Mouse (Mus musculus): ENCODE data around the gene Rsrc1. TPM values are rescaled to one million over a fixed set of nuclear protein-coding genes. Genes with fewer than 3 reads are reported as not detected.
"Not testable (repeated sequence)": the region's sequence is repeated elsewhere in the genome, so short reads cannot be mapped to it uniquely, and the experiment has no call there.

Gene Rsrc1
- polyA plus RNA-seq, 1 experiment from 2014 or later = 59.6 TPM

- H3K27me3 ChIP-seq (ENCODE audit: control insufficient read depth, insufficient read depth, low read length); ATAC-seq (ENCODE audit: low FRiP score); H3K4me2 ChIP-seq; H3K9me3 ChIP-seq (ENCODE audit: control insufficient read depth, low read length); H3K27ac ChIP-seq (ENCODE audit: low read depth, low read length); H3K4me3 ChIP-seq (ENCODE audit: low read depth, low read length); H3K4me1 ChIP-seq (ENCODE audit: control insufficient read depth, insufficient read depth, low read length); DNase-seq (ENCODE audit: low spot score, missing footprints); H3K9ac ChIP-seq (ENCODE audit: low read length); H3K36me3 ChIP-seq (ENCODE audit: control insufficient read depth, insufficient read depth, low read length): not testable (repeated sequence)
Measured at GRCm38 (mm10) chr3:67073653-67074052, 92.5 kb downstream of the Rsrc1 start.

GRCm38 (mm10) chr3:67075484-67075883 is 94.3 kb downstream of the Rsrc1 start:
- 99% methylated on average over 2 of the region's 2 CpGs for WGBS
- H3K27me3 ChIP-seq (ENCODE audit: control insufficient read depth, insufficient read depth, low read length) = no peaks in the 10 kb centered on the region
- DNase-seq (ENCODE audit: low spot score, missing footprints) (no peak), ATAC-seq (ENCODE audit: low FRiP score) (no peak)
- H3K4me1 ChIP-seq (ENCODE audit: control insufficient read depth, insufficient read depth, low read length) = no peaks in the 10 kb centered on the region
- H3K4me2 ChIP-seq = no peak overlapping the region
- peaks cover 3% of the 10 kb centered on the region; the same call in 1 of the 2 replicates for H3K9me3 ChIP-seq (ENCODE audit: control insufficient read depth, low read length)
- H3K4me3 ChIP-seq (ENCODE audit: low read depth, low read length) = no peak overlapping the region
- no peak overlapping the region for H3K9ac ChIP-seq (ENCODE audit: low read length)
- no peak overlapping the region for H3K27ac ChIP-seq (ENCODE audit: low read depth, low read length)
- H3K36me3 ChIP-seq (ENCODE audit: control insufficient read depth, insufficient read depth, low read length) = no peaks in the 10 kb centered on the region

- Histone ChIP-seq H3K4me1 (ENCODE audit: control insufficient read depth, insufficient read depth, low read length) (no peaks in the 10 kb centered on the region), H3K27ac (ENCODE audit: low read depth, low read length) (no peak overlapping the region), H3K36me3 (ENCODE audit: control insufficient read depth, insufficient read depth, low read length) (no peaks in the 10 kb centered on the region), H3K4me3 (ENCODE audit: low read depth, low read length) (no peak overlapping the region), H3K27me3 (ENCODE audit: control insufficient read depth, insufficient read depth, low read length) (no peaks in the 10 kb centered on the region), H3K9ac (ENCODE audit: low read length) (no peak overlapping the region), H3K4me2 (no peak overlapping the region), H3K9me3 (ENCODE audit: control insufficient read depth, low read length) (no peaks in the 10 kb centered on the region)
- ATAC-seq (ENCODE audit: low FRiP score) (no peak), DNase-seq (ENCODE audit: low spot score, missing footprints) (no peak)
- 95% methylated on average over 1 of the region's 1 CpGs for WGBS
Measured at GRCm38 (mm10) chr3:67084742-67085141, 103.6 kb downstream of the Rsrc1 start.

- Histone ChIP-seq H3K36me3 (ENCODE audit: control insufficient read depth, insufficient read depth, low read length) (no peaks in the 10 kb centered on the region), H3K9ac (ENCODE audit: low read length) (no peak overlapping the region), H3K27me3 (ENCODE audit: control insufficient read depth, insufficient read depth, low read length) (no peaks in the 10 kb centered on the region), H3K27ac (ENCODE audit: low read depth, low read length) (no peak overlapping the region), H3K4me3 (ENCODE audit: low read depth, low read length) (no peak overlapping the region), H3K4me1 (ENCODE audit: control insufficient read depth, insufficient read depth, low read length) (no peaks in the 10 kb centered on the region), H3K9me3 (ENCODE audit: control insufficient read depth, low read length) (no peaks in the 10 kb centered on the region), H3K4me2 (no peak overlapping the region)
- WGBS = 90% methylated on average over 3 of the region's 3 CpGs
- no peak for DNase-seq (ENCODE audit: low spot score, missing footprints)
- ATAC-seq (ENCODE audit: low FRiP score) = no peak
Measured at GRCm38 (mm10) chr3:67108428-67108827, 127.2 kb downstream of the Rsrc1 start.

GRCm38 (mm10) chr3:67116317-67116716 is 135.1 kb downstream of the Rsrc1 start:
- Histone ChIP-seq H3K36me3 (ENCODE audit: control insufficient read depth, insufficient read depth, low read length) (no peaks in the 10 kb centered on the region), H3K4me3 (ENCODE audit: low read depth, low read length) (no peak overlapping the region), H3K27me3 (ENCODE audit: control insufficient read depth, insufficient read depth, low read length) (no peaks in the 10 kb centered on the region), H3K4me2 (no peak overlapping the region), H3K9ac (ENCODE audit: low read length) (no peak overlapping the region), H3K9me3 (ENCODE audit: control insufficient read depth, low read length) (no peaks in the 10 kb centered on the region), H3K4me1 (ENCODE audit: control insufficient read depth, insufficient read depth, low read length) (no peaks in the 10 kb centered on the region), H3K27ac (ENCODE audit: low read depth, low read length) (no peak overlapping the region)
- peak; percentile 40; the same call in 1 of the 2 replicates for ATAC-seq (ENCODE audit: low FRiP score)
- DNase-seq (ENCODE audit: low spot score, missing footprints) = no peak
- whole genome bisulfite sequencing = 68% methylated on average over 4 of the region's 4 CpGs

GRCm38 (mm10) chr3:67132521-67132920 is 151.3 kb downstream of the Rsrc1 start:
- 69% methylated on average over 3 of the region's 3 CpGs for WGBS
- no peaks in the 10 kb centered on the region for H3K36me3 ChIP-seq (ENCODE audit: control insufficient read depth, insufficient read depth, low read length)
- H3K27ac ChIP-seq (ENCODE audit: low read depth, low read length) = no peak overlapping the region
- H3K9me3 ChIP-seq (ENCODE audit: control insufficient read depth, low read length) = no peaks in the 10 kb centered on the region; the same call in 1 of the 2 replicates
- no peak for ATAC-seq (ENCODE audit: low FRiP score)
- H3K9ac ChIP-seq (ENCODE audit: low read length) = no peak overlapping the region
- no peak overlapping the region for H3K4me3 ChIP-seq (ENCODE audit: low read depth, low read length)
- H3K27me3 ChIP-seq (ENCODE audit: control insufficient read depth, insufficient read depth, low read length) = no peaks in the 10 kb centered on the region
- no peak overlapping the region for H3K4me2 ChIP-seq
- no peak for DNase-seq (ENCODE audit: low spot score, missing footprints)
- H3K4me1 ChIP-seq (ENCODE audit: control insufficient read depth, insufficient read depth, low read length) = peaks cover 3% of the 10 kb centered on the region; the same call in 1 of the 2 replicates

- Histone ChIP-seq H3K9ac (ENCODE audit: low read length) (no peak overlapping the region), H3K36me3 (ENCODE audit: control insufficient read depth, insufficient read depth, low read length) (no peaks in the 10 kb centered on the region), H3K4me2 (no peak overlapping the region), H3K9me3 (ENCODE audit: control insufficient read depth, low read length) (no peaks in the 10 kb centered on the region), H3K4me3 (ENCODE audit: low read depth, low read length) (no peak overlapping the region), H3K27ac (ENCODE audit: low read depth, low read length) (no peak overlapping the region), H3K27me3 (ENCODE audit: control insufficient read depth, insufficient read depth, low read length) (no peaks in the 10 kb centered on the region), H3K4me1 (ENCODE audit: control insufficient read depth, insufficient read depth, low read length) (peaks cover 3% of the 10 kb centered on the region; the same call in 1 of the 2 replicates)
- WGBS = 63% methylated on average over 2 of the region's 2 CpGs
- peak; percentile 80 for ATAC-seq (ENCODE audit: low FRiP score)
- no peak for DNase-seq (ENCODE audit: low spot score, missing footprints)
Measured at GRCm38 (mm10) chr3:67135749-67136375, 154.7 kb downstream of the Rsrc1 start.

GRCm38 (mm10) chr3:67144952-67145351 is 163.8 kb downstream of the Rsrc1 start:
- 93% methylated on average over 2 of the region's 2 CpGs for WGBS
- Histone ChIP-seq H3K4me2 (no peak overlapping the region), H3K9me3 (ENCODE audit: control insufficient read depth, low read length) (peaks cover 3% of the 10 kb centered on the region; the same call in 1 of the 2 replicates), H3K36me3 (ENCODE audit: control insufficient read depth, insufficient read depth, low read length) (no peaks in the 10 kb centered on the region), H3K27ac (ENCODE audit: low read depth, low read length) (no peak overlapping the region), H3K27me3 (ENCODE audit: control insufficient read depth, insufficient read depth, low read length) (no peaks in the 10 kb centered on the region), H3K9ac (ENCODE audit: low read length) (no peak overlapping the region), H3K4me3 (ENCODE audit: low read depth, low read length) (no peak overlapping the region), H3K4me1 (ENCODE audit: control insufficient read depth, insufficient read depth, low read length) (peaks cover 6% of the 10 kb centered on the region)
- ATAC-seq (ENCODE audit: low FRiP score) (no peak), DNase-seq (ENCODE audit: low spot score, missing footprints) (no peak)

GRCm38 (mm10) chr3:67146280-67146679 is 165.1 kb downstream of the Rsrc1 start:
- Histone ChIP-seq H3K9ac (ENCODE audit: low read length) (no peak overlapping the region), H3K27me3 (ENCODE audit: control insufficient read depth, insufficient read depth, low read length) (no peaks in the 10 kb centered on the region), H3K27ac (ENCODE audit: low read depth, low read length) (no peak overlapping the region), H3K36me3 (ENCODE audit: control insufficient read depth, insufficient read depth, low read length) (no peaks in the 10 kb centered on the region), H3K9me3 (ENCODE audit: control insufficient read depth, low read length) (peaks cover 3% of the 10 kb centered on the region; the same call in 1 of the 2 replicates), H3K4me3 (ENCODE audit: low read depth, low read length) (no peak overlapping the region), H3K4me2 (no peak overlapping the region), H3K4me1 (ENCODE audit: control insufficient read depth, insufficient read depth, low read length) (peaks cover 6% of the 10 kb centered on the region)
- DNase-seq (ENCODE audit: low spot score, missing footprints) (no peak), ATAC-seq (ENCODE audit: low FRiP score) (no peak)
- 87% methylated on average over 1 of the region's 1 CpGs for WGBS
